ENCODE assay signal across 22 mouse cellular contexts in the genomic region with DNA sequence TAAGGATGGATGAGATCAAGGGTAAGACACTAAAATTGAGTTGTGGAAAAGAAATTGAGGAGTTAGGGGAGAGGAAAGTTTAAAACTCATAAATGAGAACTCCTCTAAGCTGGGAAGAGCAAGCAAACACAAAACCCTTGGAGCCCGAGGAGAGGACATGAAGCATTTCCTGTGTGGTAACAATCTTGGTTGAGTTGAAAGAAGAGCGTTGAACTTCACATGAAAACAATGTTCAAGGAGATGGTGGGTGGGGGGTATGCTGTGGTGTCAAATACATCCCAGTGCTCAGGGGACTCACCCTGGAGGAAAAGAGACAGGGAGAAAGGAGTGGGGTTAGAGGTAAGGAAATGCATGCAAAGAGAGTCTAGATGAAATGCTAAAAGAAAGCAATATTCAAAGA.
DNase-seq lines count a peak whose midpoint lies in the region; ATAC-seq and TF ChIP-seq lines count a peak whose summit lies in the region.
"Had no signal": no experiment of that assay in that cellular context is flagged by ENCODE, and none has a peak within 500 bp of the region (broad histone marks: within the 10 kb centered on the region; RNA-seq: fewer than 3 reads in every experiment).

No protein-coding gene starts in this region.

- no peak for ATAC-seq in lung, embryonic 14.5 days (ENCODE audit: insufficient read depth)
- ATAC-seq: activated CD4-positive, CD25-positive, alpha-beta regulatory T cell, adult 4 months; forebrain, embryonic 14.5 days; hindbrain, postnatal 0 days; intestine, embryonic 15.5 days had no signal

- no peak for TF ChIP-seq CTCF in lung, embryonic 14.5 days (IDR thresholded peaks at IDR 0.05; ENCODE audit: low read depth)

- no peak overlapping the region for H3K9ac ChIP-seq in lung, embryonic 14.5 days
- H3K9ac ChIP-seq: hindbrain, embryonic 12.5 days; intestine, embryonic 15.5 days; limb, embryonic 13.5 days; liver, embryonic 13.5 days; neural tube, embryonic 15.5 days had no signal

- 0 out of 2 replicates have a peak, but pooled peaks cover 6% of the 10 kb centered on the region for H3K4me1 ChIP-seq in lung, embryonic 14.5 days (ENCODE audit: insufficient read depth)
- H3K4me1 ChIP-seq: hindbrain, embryonic 12.5 days; limb, embryonic 13.5 days; liver, embryonic 13.5 days; neural tube, embryonic 15.5 days had no signal

- H3K36me3 ChIP-seq in lung, embryonic 14.5 days (ENCODE audit: insufficient read depth), result no peaks in the 10 kb centered on the region
- H3K36me3 ChIP-seq: hindbrain, embryonic 12.5 days; intestine, embryonic 15.5 days; limb, embryonic 13.5 days; liver, embryonic 13.5 days; neural tube, embryonic 15.5 days had no signal

- no peaks in the 10 kb centered on the region for H3K9me3 ChIP-seq in lung, embryonic 14.5 days (ENCODE audit: low read depth, low read length)
- H3K9me3 ChIP-seq: hindbrain, embryonic 12.5 days; intestine, embryonic 15.5 days; limb, embryonic 13.5 days; liver, embryonic 13.5 days; neural tube, embryonic 15.5 days had no signal

- no peak overlapping the region for H3K4me2 ChIP-seq in lung, embryonic 14.5 days
- H3K4me2 ChIP-seq: heart, embryonic 11.5 days; hindbrain, embryonic 12.5 days; intestine, embryonic 15.5 days; limb, embryonic 13.5 days; liver, embryonic 13.5 days; neural tube, embryonic 15.5 days had no signal

- H3K27ac ChIP-seq in lung, embryonic 14.5 days (ENCODE audit: low read depth), result peak overlapping the region; percentile 47; the same call in 1 of the 2 replicates
- H3K27ac ChIP-seq: hindbrain, embryonic 12.5 days; hindbrain, postnatal 0 days; intestine, embryonic 15.5 days; limb, embryonic 13.5 days; liver, embryonic 13.5 days; neural tube, embryonic 15.5 days had no signal

- no peaks in the 10 kb centered on the region for H3K27me3 ChIP-seq in lung, embryonic 14.5 days (ENCODE audit: insufficient read depth, low read length)
- H3K27me3 ChIP-seq: hindbrain, embryonic 12.5 days; intestine, embryonic 15.5 days; limb, embryonic 13.5 days; liver, embryonic 13.5 days; neural tube, embryonic 15.5 days had no signal

- DNase-seq in lung, embryonic 14.5 days, result no peak
- no peak for DNase-seq in lung, postnatal 14 days
- DNase-seq in T-cell, adult 2 months (ENCODE audit: low spot score), result peak; percentile 29
- DNase-seq in thymus, postnatal 0 days (ENCODE audit: low spot score), result peak; percentile 68
- DNase-seq in thymus, postnatal 4 days, result peak; percentile 30
- no peak for DNase-seq in B cell, adult 2 months
- DNase-seq in kidney, postnatal 25 days, result no peak
- DNase-seq: adrenal gland, adult 8-10 months; cerebellum, adult 2 months; cerebellum, postnatal 36 days; liver, embryonic 13.5 days; lung, adult 2 months; midbrain, embryonic 14.5 days; right cerebral cortex, postnatal 25 days had no signal

- WGBS in lung, embryonic 14.5 days, result 41% methylated on average over 2 of the region's 2 CpGs

- no peak overlapping the region for H3K4me3 ChIP-seq in lung, embryonic 14.5 days (ENCODE audit: low read depth, low read length)
- H3K4me3 ChIP-seq: hindbrain, embryonic 12.5 days; intestine, embryonic 15.5 days; limb, embryonic 13.5 days; liver, embryonic 13.5 days; neural tube, embryonic 15.5 days had no signal

Comparison
In these comparisons a context has a peak if more than half of its experiments do, and no peak if none do; other contexts are left out.
1. DNase-seq: peak in T-cell, adult 2 months (single experiment), thymus, postnatal 0 days (single experiment) and thymus, postnatal 4 days (single experiment); none in lung, embryonic 14.5 days (single experiment), lung, postnatal 14 days (single experiment), B cell, adult 2 months (0 of 2) and kidney, postnatal 25 days (0 of 2).